Mouse (Mus musculus) 3134 (cell line): ENCODE results near the gene Glis2.

Source experiments
- DNase-seq: peaks from one replicate; pipeline ENCODE4 v3.0.0-alpha.2; 2011; ENCODE audit warnings: low spot score; ENCODE audit not compliant: insufficient read length; ENCODE audit errors: extremely low read depth

Gene Glis2

DNA sequence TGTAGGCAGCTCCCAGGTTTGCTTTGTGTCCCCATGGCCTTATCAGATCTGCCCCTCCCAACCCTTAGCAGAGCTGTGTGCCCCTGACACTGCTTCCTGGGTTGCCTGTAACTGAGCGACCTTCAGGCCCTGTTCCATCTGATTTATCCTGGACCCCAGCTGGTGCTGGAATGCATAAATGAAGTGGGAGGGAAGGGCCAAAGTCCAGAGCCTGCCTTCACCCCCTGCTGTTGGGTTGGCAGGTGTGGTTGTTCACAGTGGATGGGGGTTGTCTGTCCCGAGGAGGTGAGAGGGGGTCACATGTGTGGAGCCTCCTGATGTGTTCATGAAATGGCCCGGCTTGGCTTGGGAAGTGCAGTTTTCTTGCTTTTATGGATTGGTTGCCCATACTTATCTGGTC, 7.7 kb downstream of the Glis2 start:
- no peak for DNase-seq

DNA sequence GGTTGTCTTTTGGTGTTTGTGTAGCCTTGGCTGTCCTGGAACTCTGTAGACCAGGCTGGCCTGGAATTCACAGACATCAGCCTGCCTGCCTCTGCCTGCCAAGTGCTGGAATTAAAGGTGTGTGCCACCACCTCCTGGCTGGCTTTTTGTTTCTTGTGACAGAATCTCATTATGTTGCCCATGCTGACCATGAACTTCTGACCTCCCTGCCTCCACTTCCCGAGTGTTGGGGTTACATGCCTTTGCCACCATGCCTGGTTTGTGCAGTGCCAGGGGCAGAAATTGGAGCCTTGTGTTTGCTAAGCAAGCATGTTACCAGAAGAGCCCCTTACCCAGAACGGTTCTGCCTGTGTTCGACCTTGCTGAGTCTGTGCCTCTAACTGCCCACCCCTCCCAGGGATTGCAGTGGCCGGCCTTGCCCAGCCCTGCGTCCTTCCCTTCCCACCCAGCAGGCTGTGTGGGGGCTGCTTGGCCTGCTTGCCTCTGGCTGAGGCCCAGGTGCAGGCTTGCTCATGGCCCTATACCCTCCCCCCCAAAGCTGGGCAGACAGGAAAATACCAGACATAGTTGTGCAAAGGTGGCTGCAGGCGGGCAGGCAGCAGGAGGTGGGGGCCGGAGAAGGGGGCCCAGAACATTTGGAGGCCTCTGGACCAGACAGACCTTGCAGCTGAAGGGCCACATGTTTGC, 8.4 kb downstream of the Glis2 start:
- DNase-seq: no peak

DNA sequence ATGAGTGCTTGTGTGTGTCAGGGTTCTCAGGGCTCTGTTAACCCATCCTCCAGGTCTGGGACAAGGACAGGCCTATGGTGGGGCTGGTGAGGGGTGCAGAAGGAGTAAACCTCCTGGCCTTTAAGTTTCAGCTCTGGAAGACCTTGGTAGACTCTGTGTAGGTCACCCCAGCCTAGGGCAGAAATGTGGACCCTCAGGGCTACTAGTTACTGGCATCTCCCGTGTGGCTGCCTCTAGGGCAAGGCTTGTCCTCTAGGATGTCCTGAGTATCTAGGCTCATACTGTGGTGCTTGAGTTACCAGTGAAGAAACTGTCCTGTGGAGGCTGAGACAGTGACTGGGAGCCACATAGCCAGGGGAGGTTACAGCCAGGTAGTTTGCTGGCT, 8.9 kb downstream of the Glis2 start:
- DNase-seq: no peak

DNA sequence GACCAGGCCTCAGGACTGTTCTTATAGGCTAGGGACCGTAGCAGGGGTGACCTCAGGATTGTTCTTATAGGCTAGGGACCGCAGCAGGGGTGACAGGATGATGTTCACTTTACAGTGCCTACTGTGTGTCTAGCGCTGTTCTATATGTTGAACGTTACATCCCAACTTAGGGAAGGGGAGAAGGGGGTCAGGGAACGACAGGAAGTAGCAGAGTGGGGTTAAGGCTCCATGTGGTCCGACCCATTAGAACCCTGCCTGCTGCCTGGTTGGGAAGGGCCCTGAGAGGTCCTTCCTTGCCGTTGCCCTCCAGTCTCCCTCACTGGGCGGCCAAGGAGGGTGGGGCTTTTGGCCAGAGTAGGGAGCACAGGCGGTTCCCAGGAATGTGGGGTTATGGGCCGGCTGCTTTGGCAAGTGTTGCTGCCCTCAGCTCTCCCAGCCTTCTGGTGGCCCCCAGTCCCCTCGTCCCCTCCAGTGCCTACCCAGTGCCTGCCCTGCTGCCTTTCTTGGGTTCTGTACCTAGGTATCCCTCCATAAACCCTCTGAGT, 9.9 kb downstream of the Glis2 start:
- no peak for DNase-seq

DNA sequence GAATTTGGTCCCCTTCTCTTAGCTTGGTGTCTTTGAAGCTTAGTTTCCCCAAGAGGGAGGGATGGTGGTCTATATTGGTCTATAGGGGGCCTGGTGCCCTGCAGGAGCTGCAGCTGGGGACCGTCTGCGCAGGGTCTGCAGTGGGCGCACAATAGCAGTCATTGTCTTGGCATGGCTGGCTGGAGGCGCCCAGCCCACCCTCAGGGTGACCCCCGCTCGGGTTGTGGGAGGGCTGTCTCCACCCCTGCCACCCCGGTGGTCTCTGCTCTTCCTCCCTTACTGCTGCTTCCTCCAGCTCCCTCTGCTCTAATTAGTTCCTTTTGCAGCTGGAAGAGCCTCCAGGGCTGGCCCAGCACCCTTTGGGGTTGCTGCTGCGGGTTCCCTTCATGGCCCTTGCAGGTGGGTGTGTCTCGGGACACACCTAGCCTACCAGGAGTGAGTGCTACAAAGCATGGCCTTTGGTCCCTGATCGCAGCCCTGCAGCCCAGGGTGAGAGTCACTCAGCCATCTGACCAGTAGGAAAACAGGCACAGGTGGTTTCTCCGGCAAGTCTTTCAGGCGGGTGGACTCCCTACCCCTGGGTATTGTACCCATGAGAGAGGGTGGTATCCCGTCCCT, 11.1 kb downstream of the Glis2 start:
- DNase-seq: no peak

DNA sequence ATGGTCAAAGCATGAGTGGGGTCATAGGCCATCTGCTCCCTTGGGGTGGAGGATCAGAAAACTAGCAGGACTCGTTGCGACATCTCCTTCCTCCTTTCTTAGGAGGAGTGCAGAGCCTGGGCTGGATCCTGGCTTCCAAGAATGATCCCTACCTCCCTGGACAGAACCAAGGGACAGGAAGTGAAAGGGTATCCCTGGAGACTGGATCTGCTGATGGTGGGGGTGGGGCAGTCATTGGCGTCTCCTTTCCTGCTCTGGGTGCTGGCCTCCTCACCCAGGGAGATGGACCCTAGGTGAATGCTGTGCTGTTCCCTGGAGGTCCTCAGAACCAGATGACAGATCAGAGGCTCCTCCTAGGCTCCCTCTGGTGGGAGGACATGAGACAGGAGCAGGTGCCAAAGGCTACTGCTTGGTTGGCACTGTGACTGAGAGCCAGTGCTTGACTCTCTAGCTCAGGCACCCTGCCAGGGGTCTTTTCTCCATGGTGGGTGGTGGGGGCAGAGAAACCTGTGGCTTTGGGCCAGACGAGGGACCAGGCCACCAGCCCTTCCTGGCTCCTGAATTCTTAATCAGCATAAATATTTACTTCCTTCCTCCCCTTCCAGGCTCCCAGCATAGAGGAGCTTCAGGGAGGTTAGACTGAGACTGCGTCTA, 12.0 kb downstream of the Glis2 start:
- DNase-seq: no peak

DNA sequence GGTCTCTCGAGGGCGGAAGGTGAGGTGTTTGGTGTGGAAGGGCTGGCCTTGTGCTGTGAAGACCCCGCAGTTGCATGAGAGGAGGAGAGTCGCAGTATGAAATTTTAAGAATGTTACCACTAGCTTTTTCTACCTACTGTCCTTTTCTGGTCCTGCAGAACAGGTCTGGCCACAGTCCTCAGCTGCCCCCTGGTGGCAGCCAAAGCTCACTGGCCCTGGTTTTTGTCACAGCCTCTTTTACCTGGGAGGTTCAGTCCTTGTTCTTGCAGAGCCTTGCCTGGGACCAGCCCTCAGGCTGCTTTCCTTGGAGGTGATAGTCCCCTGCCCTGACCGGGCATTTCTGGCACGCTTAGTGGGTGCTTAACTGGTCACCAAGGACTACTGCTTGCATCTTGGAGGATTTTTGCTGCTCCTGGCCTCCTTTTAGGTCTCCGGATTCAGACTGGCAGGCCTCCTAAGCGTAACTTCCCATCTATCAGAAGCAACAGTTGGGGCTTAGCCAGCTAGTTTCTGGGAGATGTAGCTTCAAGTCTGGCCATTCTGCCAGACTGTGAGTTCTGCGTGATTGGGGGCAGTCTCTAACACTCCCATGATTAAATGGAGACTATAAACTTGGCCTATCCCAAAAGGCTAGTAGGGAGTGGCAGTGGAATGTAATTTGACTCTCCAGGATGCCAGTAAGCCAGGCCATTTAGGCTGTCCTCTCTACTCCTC, 13.5 kb downstream of the Glis2 start:
- peak; percentile 58 for DNase-seq

DNA sequence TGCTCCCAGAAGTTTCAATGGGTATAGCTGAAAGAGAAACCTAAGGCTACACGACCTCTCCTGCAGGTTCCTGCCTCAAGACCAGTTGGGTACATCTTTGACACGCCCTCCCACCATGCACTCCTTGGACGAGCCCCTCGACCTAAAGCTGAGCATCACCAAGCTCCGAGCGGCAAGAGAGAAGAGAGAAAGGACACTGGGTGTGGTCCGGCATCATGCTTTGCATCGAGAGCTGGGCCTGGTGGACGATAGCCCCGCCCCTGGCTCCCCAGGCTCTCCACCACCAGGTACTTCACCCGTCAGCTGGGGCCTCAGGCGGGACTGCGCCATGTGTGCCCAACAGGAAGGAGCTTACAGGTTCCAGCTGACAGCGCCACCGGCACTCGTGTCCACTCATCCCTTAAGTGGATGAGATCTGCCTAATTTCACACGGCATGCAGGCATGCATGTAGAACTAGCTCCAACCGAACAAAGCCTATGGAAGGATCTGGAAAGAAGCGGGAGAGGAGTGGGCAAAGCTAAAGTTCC, 14.1 kb downstream of the Glis2 start:
- no peak for DNase-seq

DNA sequence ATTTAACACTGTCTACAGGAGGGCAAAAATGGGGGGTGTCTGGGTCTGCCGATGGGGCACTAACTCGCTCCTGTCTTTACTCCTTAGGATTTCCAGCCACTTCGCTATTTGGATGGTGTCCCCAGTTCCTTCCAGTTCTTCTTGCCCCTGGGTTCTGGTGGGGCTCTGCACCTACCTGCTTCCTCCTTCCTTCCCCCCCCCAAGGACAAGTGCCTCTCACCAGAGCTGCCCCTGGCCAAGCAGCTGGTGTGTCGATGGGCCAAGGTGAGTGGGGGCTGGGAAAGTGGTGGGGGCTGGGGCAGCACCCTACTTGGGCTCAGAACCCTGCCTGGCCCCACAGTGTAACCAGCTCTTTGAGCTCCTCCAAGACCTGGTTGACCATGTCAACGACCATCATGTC, 16.7 kb downstream of the Glis2 start:
- DNase-seq: no peak

DNA sequence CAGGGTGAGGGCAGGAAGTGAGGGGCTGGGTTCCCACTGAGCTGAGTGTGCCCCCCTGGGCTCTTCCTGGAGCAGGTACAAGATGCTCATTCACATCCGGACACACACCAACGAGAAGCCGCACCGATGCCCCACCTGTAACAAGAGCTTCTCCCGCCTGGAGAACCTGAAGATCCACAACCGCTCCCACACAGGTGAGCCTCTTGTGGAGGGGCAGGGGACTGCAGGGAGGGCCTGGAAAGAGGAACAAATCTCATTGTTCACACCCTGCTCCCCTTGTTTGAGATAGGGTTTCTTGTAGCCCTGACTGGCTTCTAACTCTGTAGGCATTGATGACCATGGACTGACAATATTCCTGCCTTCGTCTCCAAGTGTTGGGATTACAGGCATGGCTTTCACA, 17.2 kb downstream of the Glis2 start:
- DNase-seq: no peak

DNA sequence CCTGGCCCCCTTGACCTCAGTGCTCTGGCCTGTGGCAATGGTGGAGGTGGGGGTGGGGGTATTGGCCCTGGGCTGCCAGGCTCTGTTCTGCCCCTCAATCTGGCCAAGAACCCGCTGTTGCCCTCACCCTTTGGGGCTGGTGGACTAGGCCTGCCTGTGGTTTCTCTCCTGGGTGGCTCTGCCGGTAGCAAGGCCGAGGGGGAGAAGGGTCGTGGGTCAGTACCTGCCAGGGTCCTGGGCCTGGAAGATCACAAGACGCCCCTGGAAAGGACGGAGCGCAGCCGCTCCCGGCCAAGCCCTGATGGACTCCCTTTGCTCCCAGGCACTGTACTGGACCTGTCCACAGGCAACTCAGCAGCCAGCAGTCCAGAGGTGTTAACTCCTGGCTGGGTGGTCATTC, 19.2 kb downstream of the Glis2 start:
- no peak for DNase-seq

DNA sequence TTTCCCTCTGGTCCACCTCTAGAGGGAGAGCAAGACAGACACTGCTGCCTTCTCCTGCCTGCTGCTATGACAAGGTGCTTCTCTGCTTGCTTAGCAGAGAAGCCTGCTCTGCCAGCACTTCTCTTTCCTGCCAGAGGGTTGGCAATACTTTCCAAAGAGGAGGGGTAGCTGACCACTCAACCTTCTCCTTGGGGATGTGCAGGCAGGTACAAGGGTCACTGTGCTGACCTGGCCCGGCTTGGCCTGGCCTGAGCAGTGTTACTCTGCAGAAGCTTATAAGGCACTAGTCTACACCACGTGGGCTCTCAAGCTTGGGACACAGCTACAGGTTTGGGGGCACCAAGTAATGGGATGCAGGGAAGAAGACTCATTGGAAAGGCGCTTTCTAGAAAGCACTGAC, 20.1 kb downstream of the Glis2 start:
- DNase-seq: no peak

DNA sequence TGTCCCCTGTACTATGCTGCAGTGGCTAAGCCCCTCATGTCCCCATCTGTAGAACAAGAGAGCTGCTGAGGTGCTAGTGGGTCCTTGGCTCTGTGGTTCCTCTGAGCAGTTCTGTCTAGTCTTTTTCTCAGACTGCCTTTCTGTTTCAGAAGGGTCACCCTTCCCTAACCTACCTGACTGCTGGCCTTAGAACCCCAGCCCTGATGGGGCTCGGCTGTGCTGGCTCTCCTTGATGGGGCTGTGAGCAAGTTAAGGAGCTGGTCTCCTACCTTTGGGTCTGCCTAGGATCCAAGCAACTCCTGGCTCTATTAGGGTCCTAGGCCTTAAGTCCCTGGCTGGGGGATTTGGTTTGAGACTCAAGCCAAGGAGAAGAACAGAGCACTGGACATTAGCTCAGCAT, 20.8 kb downstream of the Glis2 start:
- no peak for DNase-seq

DNA sequence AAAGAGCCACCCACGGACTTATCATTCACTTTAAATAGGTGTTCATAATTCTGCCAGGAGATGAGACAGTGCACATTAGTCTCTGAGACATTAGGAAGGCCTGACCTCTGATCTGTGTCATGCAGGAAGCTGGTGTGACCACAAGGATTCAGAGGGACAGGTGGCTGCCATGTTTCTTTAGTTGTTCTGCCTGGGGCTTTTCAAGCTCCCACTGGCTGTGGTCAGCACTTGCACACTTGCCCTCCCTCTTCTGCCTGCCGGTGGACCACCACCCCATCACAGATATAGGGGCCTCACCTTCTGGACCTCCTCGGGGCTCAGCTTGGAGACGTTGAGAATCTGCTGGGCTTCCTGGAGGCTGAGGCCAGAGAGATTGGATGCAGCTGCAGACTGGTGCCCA, 22.3 kb downstream of the Glis2 start:
- DNase-seq: no peak

DNA sequence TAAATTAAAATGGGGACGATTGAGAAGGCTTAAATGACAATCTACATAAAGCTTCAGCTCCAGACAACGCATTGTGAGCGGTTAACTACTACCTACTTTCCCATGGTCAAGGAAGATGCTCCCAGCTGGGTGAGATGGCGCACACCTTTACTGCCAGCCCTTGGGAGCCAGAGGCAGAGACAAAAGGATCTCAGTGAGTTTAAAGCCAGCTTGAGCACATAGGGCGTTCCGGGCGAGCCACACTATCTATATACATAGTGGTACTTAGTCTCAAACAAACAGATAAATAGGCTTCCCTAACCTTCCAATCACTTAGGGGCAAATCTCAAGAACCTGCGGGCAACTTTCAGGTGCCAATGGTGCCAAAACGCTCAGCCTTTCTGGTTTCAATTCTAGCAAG, 29.6 kb downstream of the Glis2 start:
- DNase-seq: no peak

DNA sequence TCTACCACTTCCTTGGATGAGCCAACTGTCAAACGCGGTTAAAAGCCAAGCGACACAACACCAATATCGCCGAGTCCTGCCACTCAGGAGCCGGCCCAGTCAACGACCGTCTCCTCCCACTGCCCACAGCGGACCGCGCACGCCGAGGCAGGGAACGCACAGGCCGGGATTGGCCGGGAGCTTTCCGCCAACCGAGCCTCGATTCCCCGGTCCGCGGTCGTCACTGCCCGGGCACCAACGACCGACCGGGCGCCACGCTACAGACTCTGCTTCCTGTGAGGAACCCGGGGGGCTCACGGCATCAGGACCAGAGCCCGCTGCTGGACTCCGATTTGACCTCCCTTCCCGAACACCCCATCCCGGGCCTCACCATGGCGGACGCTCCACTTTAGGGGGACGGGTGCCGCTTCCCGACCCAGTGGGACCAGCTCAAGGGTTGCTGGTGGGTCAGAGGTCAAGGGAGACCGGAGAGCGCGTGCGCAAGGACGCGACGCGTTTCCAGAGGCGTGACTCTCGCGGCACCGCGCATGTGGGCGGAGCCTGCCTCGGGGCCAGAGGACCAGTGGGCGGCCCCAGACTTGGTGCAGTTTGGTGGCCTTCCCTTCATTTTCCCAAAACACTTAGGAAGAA, 30.1 kb downstream of the Glis2 start, which contains the start of gene Pam16:
Pam16 (minus strand) TSS at position 508 of the 630 bp plus-strand sequence.
- DNase-seq: peak; percentile 92

DNA sequence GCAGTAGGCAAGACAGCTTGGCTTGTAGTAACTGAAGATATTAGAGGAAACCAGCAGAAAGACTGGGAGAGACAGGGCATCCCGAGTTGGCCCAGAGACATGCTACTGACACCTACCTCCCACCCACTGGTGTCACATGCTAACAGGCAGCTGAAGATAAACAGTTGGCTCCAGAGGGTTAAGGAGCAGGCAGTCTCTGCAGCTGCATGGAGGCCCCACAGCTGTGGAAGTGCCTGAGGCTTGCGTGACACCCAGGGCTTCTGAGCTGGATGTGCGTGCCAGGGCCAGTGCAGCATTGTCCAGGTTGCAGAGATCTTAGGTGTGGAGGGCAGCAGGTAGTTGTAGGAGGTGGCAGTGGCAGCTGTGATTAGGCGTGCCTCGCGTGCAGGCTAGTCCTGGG, 32.6 kb downstream of the Glis2 start:
- DNase-seq: no peak

DNA sequence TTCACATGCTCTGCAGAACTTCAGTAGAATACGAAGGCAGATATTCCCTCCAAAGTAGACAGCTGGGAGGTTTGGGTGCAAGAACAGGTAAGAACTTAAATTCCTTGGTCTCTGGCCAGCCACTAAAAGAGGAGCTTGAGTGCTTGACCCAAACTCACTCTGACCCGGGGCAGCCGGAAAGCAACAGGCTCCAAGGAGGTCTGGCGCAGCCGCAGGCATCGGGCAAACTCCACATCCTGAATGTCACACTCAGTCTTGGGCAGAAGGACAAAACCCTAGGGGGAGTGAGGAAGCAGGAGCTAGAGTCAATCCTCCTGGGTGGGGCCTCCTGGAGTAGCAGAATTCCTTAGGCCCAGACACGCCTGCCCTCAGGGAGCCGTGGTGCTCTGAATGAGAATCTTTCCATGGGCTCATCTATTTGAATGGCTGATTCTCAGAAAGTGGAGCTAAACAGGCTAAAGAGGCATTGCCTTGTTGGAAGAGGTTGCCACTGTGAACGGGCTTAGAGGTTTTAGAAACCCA, 34.4 kb downstream of the Glis2 start:
- no peak for DNase-seq

DNA sequence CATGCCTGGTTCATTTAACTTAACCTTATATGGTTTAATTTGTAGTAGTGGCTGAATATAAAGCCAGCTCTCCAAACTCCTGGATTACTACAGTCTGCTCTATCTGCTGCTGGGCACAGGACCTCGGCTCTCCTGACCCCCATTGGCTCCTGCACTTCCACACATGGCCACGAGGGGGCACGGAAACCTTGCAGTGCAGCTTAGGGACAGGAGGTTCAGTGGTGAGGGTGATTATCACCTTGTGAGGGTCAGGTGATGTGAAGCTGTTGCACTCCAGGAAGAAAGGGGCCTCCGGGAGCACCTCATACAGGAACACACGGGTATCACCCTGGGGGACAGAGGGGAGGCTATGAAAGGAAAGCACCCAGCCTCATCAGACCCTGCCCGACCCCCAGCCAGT, 35.4 kb downstream of the Glis2 start:
- peak; percentile 59 for DNase-seq

DNA sequence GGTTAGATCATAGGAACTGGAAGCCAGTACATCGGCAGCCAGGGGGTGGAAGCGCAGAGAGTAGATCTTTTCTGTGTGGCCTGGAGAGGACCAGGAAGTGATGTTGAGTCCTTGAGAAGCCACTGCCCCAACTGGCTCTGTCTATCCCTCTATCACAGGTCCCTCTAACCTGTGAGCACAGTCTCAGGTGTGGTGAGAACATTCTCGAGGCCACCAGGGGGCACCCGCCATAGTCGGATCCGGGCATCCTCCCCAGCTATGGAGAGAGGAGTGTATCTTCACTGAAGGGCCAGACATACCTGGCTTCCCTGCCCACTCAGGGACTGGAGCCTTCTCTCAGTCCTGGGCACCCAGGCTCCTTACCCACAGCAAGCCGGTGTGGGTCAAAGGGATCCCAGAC, 37.5 kb downstream of the Glis2 start:
- DNase-seq: no peak
